Mouse (Mus musculus) forebrain, embryonic 15.5 days (tissue): ENCODE results near the gene Gm28048. TPM values are rescaled to one million over a fixed set of nuclear protein-coding genes. Genes with fewer than 3 reads are reported as not detected.

Source experiments
- ATAC-seq: fragments of 200-750 bp; cut with Nextera tagmentation; replicated peaks from 2 replicates; pipeline ENCODE4 v1.8.0; 2017; ENCODE audit warnings: mild to moderate bottlenecking, moderate TSS enrichment, moderate library complexity
- H3K27ac ChIP-seq: fragments of 300-500 bp; sonication (generic); replicated peaks from 2 replicates; pipeline ENCODE4 v1.5.1; 2015; ENCODE audit warnings: mild to moderate bottlenecking, inconsistent platforms
- H3K27me3 ChIP-seq: fragments of 300-500 bp; sonication (generic); 2 replicates; pipeline ENCODE4 v1.6.1; 2015; ENCODE audit warnings: inconsistent platforms
- H3K36me3 ChIP-seq: fragments of 300-500 bp; sonication (generic); 2 replicates; pipeline ENCODE4 v1.6.1; 2015; ENCODE audit warnings: mild to moderate bottlenecking, inconsistent platforms
- H3K4me1 ChIP-seq: fragments of 300-500 bp; sonication (generic); 2 replicates; pipeline ENCODE4 v1.6.1; 2015; ENCODE audit warnings: inconsistent platforms
- H3K4me2 ChIP-seq: fragments of 300-500 bp; sonication (generic); replicated peaks from 2 replicates; pipeline ENCODE4 v1.6.1; 2015; ENCODE audit warnings: mild to moderate bottlenecking, inconsistent platforms
- H3K4me3 ChIP-seq: fragments of 300-500 bp; sonication (generic); 2 replicates; pipeline ENCODE4 v1.5.1; 2015; ENCODE audit warnings: mild to moderate bottlenecking, inconsistent platforms
- H3K9ac ChIP-seq: fragments of 300-500 bp; sonication (generic); replicated peaks from 2 replicates; pipeline ENCODE4 v1.6.1; 2015; ENCODE audit warnings: mild to moderate bottlenecking, inconsistent platforms
- H3K9me3 ChIP-seq: fragments of 300-500 bp; sonication (generic); 2 replicates; pipeline ENCODE4 v1.6.1; 2016; ENCODE audit warnings: inconsistent platforms
- WGBS: fragments of 180-500 bp; shearing (Covaris S2); methylation state at CpG from one replicate; pipeline ENCODE4 v1.1.7; 2015; ENCODE audit warnings: mixed read lengths; 5-methylcytosine and 5-hydroxymethylcytosine counted together
- polyA plus RNA-seq: library from polyadenylated mRNA; unstranded; fragments of >200 nt; fragmentation: Nextera tagmentation; extraction: Ambion mirVana; gene quantifications from 2 replicates; pipeline ENCODE4 v1.2.1, GENCODE M21; 2015

Gene Gm28048
- polyA plus RNA-seq, 1 experiment from 2014 or later: 3.4 TPM

DNA sequence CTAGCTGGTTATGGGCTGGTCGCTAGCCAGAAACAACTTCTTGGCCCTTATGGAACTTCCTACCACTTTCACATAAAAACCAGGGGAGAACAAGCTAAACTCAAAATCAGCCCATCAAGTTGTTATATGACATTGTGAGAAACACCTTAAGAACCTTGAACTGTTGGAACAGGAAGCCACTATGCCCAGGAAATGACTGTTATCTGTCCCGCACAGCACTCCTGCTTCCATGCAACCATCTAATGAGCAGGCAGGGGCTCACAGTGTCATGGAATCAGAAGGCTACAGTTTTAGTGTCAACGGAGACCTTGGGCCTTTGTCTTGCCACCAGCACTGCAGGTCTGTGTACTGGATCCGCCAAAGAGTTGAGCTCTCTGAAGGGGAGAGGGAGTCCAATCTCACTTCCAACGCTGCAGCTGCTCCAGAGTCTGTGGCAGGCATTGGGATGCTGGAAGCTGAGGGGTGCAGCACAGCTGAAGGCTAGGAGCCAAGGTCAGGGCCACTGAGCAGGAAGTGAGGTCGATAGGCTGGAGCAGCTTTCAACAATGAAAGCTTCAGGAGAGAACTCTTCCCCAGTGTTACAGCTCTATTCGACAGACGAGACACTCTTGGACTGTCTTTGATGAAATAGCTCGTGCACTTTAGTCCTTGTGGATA lies 157.7 kb downstream of the Gm28048 start:
- ATAC-seq: no peak
- Histone ChIP-seq H3K27me3 (no peaks in the 10 kb centered on the region), H3K4me1 (no peaks in the 10 kb centered on the region), H3K9ac (no peak overlapping the region), H3K4me2 (no peak overlapping the region), H3K9me3 (no peaks in the 10 kb centered on the region), H3K36me3 (no peaks in the 10 kb centered on the region), H3K27ac (no peak overlapping the region), H3K4me3 (no peak overlapping the region)
- 91% methylated on average over 9 of the region's 9 CpGs for WGBS

DNA sequence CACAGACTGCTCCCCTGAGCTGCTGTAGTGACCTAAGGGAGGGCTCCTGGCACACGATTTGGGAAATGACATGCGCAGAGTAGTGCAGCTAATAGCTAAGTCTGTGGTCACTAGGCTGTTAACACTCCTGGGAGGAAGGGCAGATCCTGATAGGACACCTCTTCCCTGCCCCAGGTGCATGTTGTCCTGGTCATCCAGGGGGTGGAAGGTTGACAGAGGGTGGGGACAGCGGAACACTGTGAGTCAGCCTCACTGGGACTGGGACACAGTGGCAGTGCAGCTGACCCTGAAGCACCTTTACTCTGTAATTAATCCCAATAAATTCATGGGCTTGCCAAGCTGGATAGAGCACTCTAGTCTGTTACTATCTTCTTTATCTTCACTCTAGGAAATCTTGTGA lies 160.6 kb downstream of the Gm28048 start:
- no peak overlapping the region for H3K27ac ChIP-seq
- WGBS: 90% methylated on average over 3 of the region's 3 CpGs
- H3K9ac ChIP-seq: no peak overlapping the region
- H3K36me3 ChIP-seq: no peaks in the 10 kb centered on the region
- H3K27me3 ChIP-seq: no peaks in the 10 kb centered on the region
- no peaks in the 10 kb centered on the region for H3K9me3 ChIP-seq
- H3K4me1 ChIP-seq: no peaks in the 10 kb centered on the region
- ATAC-seq: no peak
- no peak overlapping the region for H3K4me3 ChIP-seq
- H3K4me2 ChIP-seq: no peak overlapping the region

DNA sequence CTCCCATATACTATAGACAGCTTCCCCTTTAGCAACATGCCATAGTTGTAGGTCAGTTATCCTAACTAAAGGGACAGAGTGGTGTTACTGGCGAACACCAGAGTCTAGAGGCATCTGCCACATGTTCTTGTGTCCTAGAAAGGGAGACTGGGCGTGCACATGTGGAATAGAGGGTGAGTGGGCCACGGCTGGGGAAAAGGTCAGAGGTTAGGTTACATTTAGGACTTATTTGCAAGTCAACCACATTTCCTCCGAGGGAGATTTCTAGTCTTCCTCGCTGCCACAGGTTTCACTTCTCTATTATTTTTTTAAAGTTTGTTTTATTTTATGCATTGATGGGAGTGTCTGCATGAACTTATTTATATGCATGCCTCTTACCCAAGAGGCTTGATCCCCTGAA lies 163.5 kb downstream of the Gm28048 start:
- no peak overlapping the region for H3K4me3 ChIP-seq
- no peaks in the 10 kb centered on the region for H3K27me3 ChIP-seq
- H3K36me3 ChIP-seq: no peaks in the 10 kb centered on the region
- no peak overlapping the region for H3K27ac ChIP-seq
- ATAC-seq: no peak
- 81% methylated on average over 5 of the region's 5 CpGs for WGBS
- H3K9me3 ChIP-seq: no peaks in the 10 kb centered on the region
- H3K4me1 ChIP-seq: no peaks in the 10 kb centered on the region
- H3K9ac ChIP-seq: no peak overlapping the region
- H3K4me2 ChIP-seq: no peak overlapping the region

- Histone ChIP-seq H3K4me3 (no peak overlapping the region), H3K4me2 (no peak overlapping the region), H3K9ac (no peak overlapping the region), H3K9me3 (no peaks in the 10 kb centered on the region), H3K36me3 (no peaks in the 10 kb centered on the region), H3K27me3 (no peaks in the 10 kb centered on the region), H3K4me1 (no peaks in the 10 kb centered on the region), H3K27ac (no peak overlapping the region)
- no peak for ATAC-seq
- 81% methylated on average over 7 of the region's 7 CpGs for WGBS
These were observed 166.0 kb downstream of the Gm28048 start for GRCm38 (mm10) chr11:22815877-22816276.

DNA sequence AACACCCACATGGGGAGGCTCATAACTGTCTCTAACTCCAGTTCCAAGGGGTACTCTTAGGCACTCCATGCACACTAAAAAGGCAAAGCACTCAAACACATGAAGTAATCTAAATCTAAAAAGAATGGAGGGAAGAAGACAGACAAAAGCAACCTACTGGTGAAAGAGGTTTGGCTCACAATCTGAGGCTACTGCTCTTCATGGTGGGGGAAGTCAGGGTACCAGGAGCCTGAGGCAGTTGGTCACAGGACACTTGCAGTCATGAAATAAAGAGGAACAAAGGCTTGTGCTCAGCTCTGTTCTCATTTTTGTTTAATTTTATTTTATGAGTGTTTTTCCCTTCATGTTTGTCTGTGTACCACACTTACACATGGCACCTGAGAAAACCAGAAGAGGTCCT lies 166.7 kb downstream of the Gm28048 start:
- Histone ChIP-seq H3K27me3 (no peaks in the 10 kb centered on the region), H3K9me3 (no peaks in the 10 kb centered on the region), H3K4me2 (no peak overlapping the region), H3K4me3 (no peak overlapping the region), H3K36me3 (no peaks in the 10 kb centered on the region), H3K4me1 (no peaks in the 10 kb centered on the region), H3K27ac (no peak overlapping the region), H3K9ac (no peak overlapping the region)
- no peak for ATAC-seq

DNA sequence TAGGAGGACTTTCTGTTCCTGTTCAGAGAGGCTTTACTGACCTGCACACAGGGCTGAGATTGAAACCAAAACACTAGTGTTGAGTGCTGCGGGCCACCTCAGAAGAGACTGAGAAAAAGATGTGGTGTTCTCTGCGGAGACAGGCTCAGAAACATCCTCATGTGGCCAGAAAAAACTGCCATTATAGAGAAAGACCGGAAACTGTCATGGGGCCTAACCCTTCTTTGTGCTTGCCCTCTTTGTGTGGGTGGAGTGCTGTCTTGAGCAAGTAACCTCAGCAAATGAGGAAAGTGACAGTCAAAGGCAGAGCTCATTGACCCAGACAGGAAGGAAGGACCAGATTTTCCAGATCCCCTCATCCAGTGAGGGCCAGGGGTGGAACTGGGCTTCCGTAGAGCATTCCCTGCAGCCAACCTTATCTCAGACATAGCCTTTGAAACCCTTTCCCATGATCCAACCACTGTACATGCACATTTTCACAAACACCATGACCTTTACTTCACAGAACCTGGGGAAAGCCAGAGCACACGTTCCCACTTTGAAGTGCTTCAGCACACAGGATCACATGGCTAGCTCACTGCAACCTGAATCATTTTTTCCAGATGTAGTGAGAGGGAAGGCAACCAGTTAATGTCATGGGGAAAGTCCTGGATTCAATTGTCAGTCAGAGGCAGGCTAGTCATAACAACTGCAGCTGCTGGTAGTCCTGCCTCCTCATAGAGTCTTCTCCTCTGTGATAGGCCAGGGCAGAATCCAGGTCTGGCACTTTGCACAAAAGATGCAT lies 167.8 kb downstream of the Gm28048 start:
- Histone ChIP-seq H3K27me3 (no peaks in the 10 kb centered on the region), H3K9me3 (no peaks in the 10 kb centered on the region), H3K36me3 (no peaks in the 10 kb centered on the region), H3K4me2 (no peak overlapping the region), H3K9ac (no peak overlapping the region), H3K4me3 (no peak overlapping the region), H3K27ac (no peak overlapping the region), H3K4me1 (no peaks in the 10 kb centered on the region)
- ATAC-seq: no peak
- WGBS: 88% methylated on average over 5 of the region's 5 CpGs

DNA sequence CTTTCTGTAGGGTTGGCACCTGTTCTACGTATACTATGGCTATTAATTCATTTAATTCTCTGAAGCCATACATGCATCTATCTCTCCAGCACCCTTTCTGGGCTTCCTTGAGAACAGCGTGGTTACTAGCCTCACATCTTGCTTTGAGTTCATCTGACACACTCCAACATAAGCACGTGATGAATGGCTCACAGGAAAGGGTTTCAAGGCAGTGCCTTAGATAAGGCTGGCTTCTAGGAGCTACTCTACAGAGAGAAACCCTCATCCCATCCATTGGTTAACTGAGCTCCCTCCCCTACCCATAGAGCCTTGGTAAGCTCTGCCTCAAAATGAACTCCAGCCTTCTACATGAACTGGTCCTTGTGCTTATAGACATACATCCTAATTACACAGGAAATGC lies 168.5 kb downstream of the Gm28048 start:
- H3K4me2 ChIP-seq: no peak overlapping the region
- no peaks in the 10 kb centered on the region for H3K27me3 ChIP-seq
- WGBS: 83% methylated on average over 3 of the region's 3 CpGs
- H3K9ac ChIP-seq: no peak overlapping the region
- no peaks in the 10 kb centered on the region for H3K9me3 ChIP-seq
- no peak for ATAC-seq
- no peak overlapping the region for H3K4me3 ChIP-seq
- no peaks in the 10 kb centered on the region for H3K4me1 ChIP-seq
- H3K27ac ChIP-seq: no peak overlapping the region
- no peaks in the 10 kb centered on the region for H3K36me3 ChIP-seq

- Histone ChIP-seq H3K27me3 (no peaks in the 10 kb centered on the region), H3K36me3 (no peaks in the 10 kb centered on the region), H3K4me2 (no peak overlapping the region), H3K9ac (no peak overlapping the region), H3K9me3 (no peaks in the 10 kb centered on the region), H3K4me3 (no peak overlapping the region), H3K27ac (no peak overlapping the region), H3K4me1 (no peaks in the 10 kb centered on the region)
- 85% methylated on average over 3 of the region's 3 CpGs for WGBS
- no peak for ATAC-seq
These were observed 170.5 kb downstream of the Gm28048 start for GRCm38 (mm10) chr11:22811413-22811812.

DNA sequence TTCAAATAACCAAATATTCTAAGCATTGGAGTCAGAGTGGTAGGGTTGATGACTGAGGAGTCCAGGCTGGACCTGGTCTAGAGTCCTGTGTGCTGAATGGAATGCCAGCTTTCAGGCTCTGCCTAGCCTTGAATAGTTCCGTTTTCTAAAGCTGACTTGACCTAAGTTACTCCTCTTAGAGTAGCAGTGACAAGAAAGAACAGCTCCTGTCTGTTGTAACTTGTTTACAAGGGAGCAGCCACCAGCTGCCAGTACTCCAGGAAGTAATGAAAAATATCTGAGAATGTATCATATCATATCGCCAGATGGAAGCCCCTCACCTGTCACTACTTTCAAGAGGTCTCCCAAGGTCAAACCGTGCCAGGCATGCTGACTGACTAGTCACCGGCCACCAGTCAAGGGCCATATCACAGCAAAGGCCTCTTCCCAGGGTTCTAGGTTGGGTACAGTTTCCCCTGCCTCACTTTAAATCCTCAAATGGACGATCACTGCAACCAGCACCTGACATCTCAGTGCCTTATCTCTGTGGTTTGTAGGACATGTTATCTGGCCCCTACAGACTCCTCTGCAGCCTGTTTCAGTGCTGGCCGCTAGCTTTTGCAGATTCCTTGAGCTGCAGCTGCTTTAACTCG lies 172.3 kb downstream of the Gm28048 start:
- Histone ChIP-seq H3K4me2 (no peak overlapping the region), H3K27ac (no peak overlapping the region), H3K27me3 (no peaks in the 10 kb centered on the region), H3K4me1 (no peaks in the 10 kb centered on the region), H3K4me3 (no peak overlapping the region), H3K36me3 (no peaks in the 10 kb centered on the region), H3K9ac (no peak overlapping the region), H3K9me3 (no peaks in the 10 kb centered on the region)
- no peak for ATAC-seq
- WGBS: 83% methylated on average over 7 of the region's 7 CpGs

GRCm38 (mm10) chr11:22808040-22808439 lies 173.8 kb downstream of the Gm28048 start:
- Histone ChIP-seq H3K4me3 (no peak overlapping the region), H3K36me3 (no peaks in the 10 kb centered on the region), H3K4me2 (no peak overlapping the region), H3K27ac (no peak overlapping the region), H3K9ac (no peak overlapping the region), H3K27me3 (no peaks in the 10 kb centered on the region), H3K4me1 (no peaks in the 10 kb centered on the region), H3K9me3 (no peaks in the 10 kb centered on the region)
- ATAC-seq: no peak

DNA sequence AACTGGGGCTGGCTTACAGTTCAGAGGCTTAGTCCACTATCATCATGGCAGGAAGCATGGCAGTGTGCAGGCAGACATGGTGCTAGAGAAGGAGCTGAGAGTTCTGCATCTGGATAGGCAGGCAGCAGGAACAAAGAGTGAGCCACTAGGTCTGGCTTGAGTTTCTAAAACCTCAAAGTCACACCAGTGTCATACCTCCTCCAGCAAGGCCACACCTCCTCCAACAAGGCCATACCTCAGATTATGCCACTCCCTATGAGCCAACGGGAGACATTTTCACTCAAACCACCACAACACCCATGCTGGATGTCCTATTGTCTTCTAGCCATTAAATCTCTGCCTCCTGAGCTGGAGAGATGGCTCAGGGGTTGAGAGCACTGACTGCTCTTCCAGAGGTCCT lies 176.7 kb downstream of the Gm28048 start:
- no peak overlapping the region for H3K4me3 ChIP-seq
- WGBS: 84% methylated on average over 1 of the region's 1 CpGs
- H3K9ac ChIP-seq: no peak overlapping the region
- H3K4me2 ChIP-seq: no peak overlapping the region
- H3K9me3 ChIP-seq: no peaks in the 10 kb centered on the region
- H3K4me1 ChIP-seq: no peaks in the 10 kb centered on the region
- no peaks in the 10 kb centered on the region for H3K27me3 ChIP-seq
- no peak for ATAC-seq
- H3K27ac ChIP-seq: no peak overlapping the region
- no peaks in the 10 kb centered on the region for H3K36me3 ChIP-seq

- WGBS: 22% methylated on average over 9 of the region's 9 CpGs
- H3K9ac ChIP-seq: no peak overlapping the region
- peak; percentile 46; the same call in 1 of the 2 replicates for ATAC-seq
These were observed 181.9 kb downstream of the Gm28048 start for GRCm38 (mm10) chr11:22799987-22800424.

More at GRCm38 (mm10) chr11:22799987-22800424, 181.9 kb downstream of the Gm28048 start:
- Histone ChIP-seq H3K4me2 (no peak overlapping the region), H3K4me1 (0 out of 2 replicates have a peak, but pooled peaks cover 4% of the 10 kb centered on the region), H3K27ac (no peak overlapping the region), H3K9me3 (no peaks in the 10 kb centered on the region), H3K36me3 (no peaks in the 10 kb centered on the region), H3K4me3 (no peak overlapping the region), H3K27me3 (no peaks in the 10 kb centered on the region)
